Mouse (Mus musculus) 3T3-L1 (cell line): ENCODE data around the gene Znrf3.

Experiments used
- DNase-seq: peaks from one replicate; pipeline ENCODE4 v3.0.0-alpha.2; 2015; ENCODE audit warnings: low read depth, low spot score

The Znrf3 gene

GRCm38 (mm10) chr11:5271274-5272065 lies 173.2 kb downstream of the Znrf3 start:
- no peak for DNase-seq

- DNase-seq, result no peak
Observed at GRCm38 (mm10) chr11:5269846-5270461, 174.7 kb downstream of the Znrf3 start.

- no peak for DNase-seq
Observed at GRCm38 (mm10) chr11:5265764-5266163, 178.9 kb downstream of the Znrf3 start.

- no peak for DNase-seq
Observed at GRCm38 (mm10) chr11:5263078-5263730, 181.4 kb downstream of the Znrf3 start.

DNA sequence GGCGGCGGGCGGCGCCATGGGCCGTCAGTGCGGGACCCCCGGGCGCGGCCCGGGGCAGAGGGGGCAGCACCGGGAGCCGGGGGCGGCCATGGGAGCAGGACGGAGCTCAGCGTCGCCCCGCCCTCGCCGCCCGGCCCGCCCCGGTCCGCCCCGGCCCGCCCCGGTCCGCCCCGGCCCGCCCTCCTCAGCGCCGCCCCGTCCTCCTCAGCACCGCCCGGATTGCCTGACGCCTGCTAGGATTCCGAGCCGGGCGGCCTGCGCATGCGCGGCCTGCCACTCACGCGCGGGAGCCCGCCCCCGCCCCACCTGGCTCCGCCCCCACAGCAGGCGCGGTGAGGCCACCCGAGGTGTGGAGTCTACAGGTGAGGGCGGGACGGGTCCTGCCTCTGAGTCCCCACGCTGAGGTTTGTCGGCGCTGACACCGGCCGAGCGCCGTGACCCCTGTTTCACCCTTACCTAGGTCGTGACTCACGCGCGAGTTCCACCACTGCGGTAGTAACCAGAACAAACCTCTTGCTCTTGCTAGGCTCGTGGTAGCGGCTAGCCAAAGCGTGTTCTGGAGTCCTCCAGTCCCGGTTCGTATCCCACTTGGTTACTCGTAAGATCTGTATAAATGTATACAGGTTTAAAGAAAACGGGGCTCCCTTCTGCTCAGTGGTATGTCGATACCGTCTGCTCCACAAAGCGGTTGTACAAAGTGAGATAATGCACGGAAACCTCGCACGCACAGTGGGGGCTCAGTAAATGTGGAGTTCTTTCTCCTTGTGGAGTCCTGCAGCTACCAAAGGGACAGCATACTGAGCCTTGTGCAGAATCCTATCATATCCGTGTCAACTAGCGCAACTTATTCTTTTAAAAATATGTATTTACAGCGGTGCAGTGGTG lies 182.9 kb downstream of the Znrf3 start, which contains the start of gene Kremen1:
TSS of gene Kremen1 (minus strand) at position 51 of the 885 bp plus-strand sequence.
- peak; percentile 81 for DNase-seq

DNA sequence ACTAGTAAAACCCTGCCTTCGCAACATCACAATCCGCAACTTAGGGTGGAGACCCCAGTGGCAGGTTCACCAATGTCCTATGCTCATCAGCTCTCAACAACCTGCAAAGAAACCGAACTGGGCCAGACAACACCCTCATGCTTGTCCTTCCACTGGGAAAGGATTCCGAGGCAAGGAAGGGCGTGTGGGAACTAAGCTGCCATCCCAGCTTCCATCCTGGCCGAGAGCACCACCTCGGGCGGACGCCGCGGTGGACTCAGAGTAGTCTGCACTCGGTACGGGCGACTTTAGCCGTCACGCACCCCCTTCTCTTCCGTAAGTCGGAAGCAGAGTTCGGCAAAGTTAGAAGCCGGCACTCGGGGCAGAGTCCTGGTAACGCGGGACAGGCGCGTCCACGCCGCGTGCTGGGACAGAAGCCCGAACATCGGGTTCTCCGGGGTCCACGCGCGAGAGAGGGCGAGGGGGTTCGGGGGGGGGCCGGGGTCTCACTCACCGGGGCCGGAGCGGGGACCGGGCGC lies 183.6 kb downstream of the Znrf3 start:
- DNase-seq, result peak; percentile 46

DNA sequence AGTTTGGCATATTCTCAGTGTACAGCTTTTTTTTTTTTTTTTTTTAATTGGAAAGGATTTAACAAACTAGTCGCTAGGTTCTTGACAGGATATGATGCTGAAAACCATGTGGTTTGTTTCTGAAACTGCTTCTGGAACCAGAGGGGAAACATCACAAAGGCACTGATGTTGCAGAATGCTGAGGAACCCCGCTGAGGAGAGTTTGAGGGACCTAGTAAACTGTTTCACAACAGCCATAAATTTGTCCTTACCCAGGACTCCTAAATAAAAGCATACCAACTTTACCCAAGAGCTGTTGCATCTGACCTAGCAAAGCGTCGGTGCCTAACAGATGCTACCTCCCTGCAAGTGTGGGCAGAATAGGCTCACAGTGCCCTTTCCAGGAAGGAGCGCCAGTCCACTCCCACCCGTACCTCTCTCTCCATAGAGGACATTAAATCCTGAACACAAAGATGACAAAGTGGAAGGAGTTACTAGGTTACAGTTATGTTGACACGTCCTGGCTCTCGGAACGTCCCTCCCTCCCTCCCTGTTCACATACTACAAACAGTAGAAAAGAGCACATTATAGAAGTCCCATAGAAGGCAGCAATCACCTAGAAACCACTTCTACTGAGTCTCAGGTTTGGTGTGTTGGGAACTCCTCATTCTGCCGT lies 184.6 kb downstream of the Znrf3 start:
- no peak for DNase-seq

DNA sequence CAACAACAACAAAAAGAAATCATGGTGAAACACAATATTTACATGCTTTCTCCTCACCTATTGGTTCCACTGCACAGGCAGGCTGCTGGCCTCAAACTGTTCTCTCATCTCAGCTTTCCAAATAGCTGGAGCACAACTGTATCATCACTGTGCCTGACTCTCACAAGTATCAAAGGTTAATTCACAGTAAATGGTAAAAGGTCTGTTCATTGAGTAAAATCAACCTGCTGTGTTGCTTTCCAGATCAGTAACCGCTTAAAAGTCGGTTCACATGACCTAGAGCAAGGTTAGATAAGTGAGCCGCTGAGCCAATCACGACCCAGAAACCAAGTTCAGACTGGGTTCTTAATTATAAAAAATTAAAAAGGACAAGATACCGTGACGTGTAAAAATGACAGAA lies 186.6 kb downstream of the Znrf3 start:
- DNase-seq, result no peak

GRCm38 (mm10) chr11:5257151-5257862 lies 187.3 kb downstream of the Znrf3 start:
- DNase-seq, result no peak

DNA sequence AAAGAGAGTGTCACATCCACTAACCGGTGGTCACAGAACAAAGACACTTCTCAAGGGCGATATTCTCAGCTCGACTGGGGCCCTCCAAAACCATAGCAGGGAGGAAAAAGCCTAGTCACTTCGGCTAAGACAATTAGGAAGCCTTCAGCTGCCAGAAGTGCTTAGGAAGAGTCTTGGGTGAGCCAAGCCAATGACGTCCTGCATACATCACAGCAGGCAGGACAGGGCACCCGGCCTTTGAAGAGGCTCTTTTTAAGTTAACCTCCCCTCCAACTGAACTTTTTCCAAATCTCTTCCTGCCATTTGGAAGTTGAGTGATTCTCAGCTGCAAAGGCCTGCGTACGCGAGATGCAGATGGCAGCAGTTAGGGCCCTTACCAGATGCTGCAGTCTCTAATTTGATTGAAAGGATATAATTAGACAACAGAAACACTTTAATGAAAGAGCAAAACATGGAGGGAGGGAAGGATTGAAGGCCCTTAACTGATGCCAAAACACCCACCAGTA lies 189.1 kb downstream of the Znrf3 start:
- DNase-seq, result no peak

GRCm38 (mm10) chr11:5254016-5254415 lies 190.6 kb downstream of the Znrf3 start:
- DNase-seq, result no peak

GRCm38 (mm10) chr11:5253528-5253927 lies 191.1 kb downstream of the Znrf3 start:
- DNase-seq, result no peak

- DNase-seq, result no peak
Observed at GRCm38 (mm10) chr11:5252727-5253126, 191.9 kb downstream of the Znrf3 start.

- DNase-seq, result peak; percentile 48
Observed at GRCm38 (mm10) chr11:5251112-5251511, 193.5 kb downstream of the Znrf3 start.

DNA sequence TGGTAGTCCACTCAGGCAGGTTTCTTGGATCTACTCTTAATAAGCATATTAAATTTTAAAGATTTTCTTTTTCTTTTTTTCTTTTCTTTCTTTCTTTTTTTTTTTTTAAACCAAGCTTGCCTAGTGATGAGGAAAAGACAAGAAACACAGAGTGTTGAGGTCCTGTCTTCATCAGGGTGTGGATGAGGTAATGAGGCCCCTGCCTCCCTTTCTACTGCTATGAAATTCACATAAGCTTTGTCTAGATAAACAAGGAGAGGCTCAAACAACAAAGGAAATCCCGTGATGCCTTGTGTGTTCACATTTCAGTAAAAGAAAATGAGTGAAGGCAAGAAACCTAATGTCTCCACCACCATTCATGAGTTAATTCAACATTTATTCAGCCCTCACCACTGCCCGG lies 196.4 kb downstream of the Znrf3 start:
- no peak for DNase-seq

DNA sequence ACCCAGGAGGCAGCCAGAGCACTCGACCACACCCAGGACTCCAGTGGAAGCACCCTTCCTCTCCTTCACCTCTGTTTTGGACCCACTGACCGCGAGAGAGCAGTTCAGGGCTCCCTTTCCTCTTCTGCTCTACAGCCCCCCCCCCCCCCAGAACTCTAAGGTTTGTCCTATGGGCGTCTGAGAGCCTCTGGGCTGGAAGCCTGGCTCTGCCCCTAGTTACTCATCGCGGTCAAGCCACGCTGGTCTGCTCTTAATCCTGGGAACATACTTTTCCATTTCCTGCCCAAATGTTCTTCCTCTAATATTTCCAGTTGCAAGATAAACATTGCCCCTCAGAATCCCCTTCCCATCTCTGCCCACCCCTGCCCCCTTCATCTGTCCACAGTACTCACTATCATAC lies 199.2 kb downstream of the Znrf3 start:
- peak; percentile 83 for DNase-seq

- peak; percentile 77 for DNase-seq
Observed at GRCm38 (mm10) chr11:5244749-5245130, 199.9 kb downstream of the Znrf3 start.

DNA sequence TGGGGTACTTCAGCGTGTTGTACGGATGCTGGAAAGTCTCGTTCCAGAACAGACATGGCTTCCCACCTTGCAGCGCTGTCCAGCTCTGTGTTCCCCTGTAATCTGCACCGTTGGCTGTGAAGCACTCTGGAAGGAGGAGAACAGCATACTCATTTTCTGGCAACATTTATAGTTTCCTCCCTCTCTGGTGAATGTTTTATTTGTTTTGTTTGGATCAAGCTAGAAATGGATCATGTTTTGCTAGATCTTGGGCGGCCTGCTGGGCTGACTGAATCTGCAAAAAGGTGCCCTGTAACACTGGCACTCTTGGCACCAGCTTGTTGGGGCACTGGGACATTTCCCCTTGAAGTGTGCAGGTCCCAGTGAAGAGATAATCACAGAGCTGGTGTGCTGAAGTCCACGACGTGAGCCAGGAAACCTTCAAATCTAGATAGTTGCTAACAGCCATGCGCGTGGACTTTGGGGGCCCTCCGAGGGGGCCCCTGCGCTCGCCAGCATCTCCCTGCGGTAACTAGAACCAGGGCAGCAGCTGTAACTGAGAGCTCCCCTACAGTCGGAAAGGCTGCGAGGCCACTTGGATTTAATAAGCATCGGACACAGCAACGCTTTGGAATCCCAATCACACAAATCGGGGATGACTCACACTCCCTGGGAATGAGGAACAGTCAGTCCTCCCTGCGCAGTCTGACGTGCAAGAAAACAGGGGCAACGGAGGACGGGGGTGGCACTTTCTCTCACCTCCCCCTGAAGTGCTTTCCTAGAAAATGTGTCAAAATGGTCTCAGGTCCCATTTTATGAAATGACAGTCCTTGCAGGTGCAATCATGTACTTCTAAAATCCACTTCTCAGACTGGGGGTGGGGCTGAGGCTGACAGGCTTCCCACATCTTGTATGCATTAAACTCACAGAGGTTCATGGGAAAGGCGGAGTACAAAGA lies 200.6 kb downstream of the Znrf3 start:
- DNase-seq, result peak; percentile 92

GRCm38 (mm10) chr11:5243208-5243607 lies 201.4 kb downstream of the Znrf3 start:
- no peak for DNase-seq
